Mouse (Mus musculus): ENCODE measurements around the gene Lat2. TPM values are rescaled to one million over a fixed set of nuclear protein-coding genes. Genes with fewer than 3 reads are reported as not detected.

Gene Lat2
- polyA plus RNA-seq, 1 experiment from 2014 or later, result 1.5 TPM

DNA sequence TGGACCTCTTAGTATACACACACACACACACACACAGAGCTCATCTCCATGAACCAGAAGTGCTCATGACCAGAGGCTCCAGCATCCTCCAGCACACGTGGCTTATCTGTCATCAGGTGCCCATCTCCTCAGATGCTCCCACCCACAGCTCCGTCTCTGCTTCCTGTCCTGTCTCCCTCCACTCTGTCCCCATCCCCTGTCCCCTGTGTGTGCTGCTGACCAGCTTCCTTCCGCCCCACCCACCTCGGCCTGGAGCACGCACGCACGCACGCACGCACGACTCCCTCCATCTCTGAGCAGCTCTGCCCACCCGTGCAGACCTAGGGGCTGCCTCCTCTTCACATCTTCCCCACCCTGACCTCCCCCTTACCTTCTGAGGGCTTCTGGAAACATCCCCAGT is 10.4 kb downstream of the Lat2 start:
- Histone ChIP-seq H3K9ac (no peak overlapping the region), H3K4me2 (replicated peaks) (no peak overlapping the region), H3K36me3 (replicated peaks; ENCODE audit: control insufficient read depth, insufficient read depth) (peaks cover 8% of the 10 kb centered on the region), H3K27ac (no peak overlapping the region), H3K27me3 (ENCODE audit: control insufficient read depth, insufficient read depth, low read length) (no peaks in the 10 kb centered on the region), H3K4me1 (replicated peaks; ENCODE audit: control insufficient read depth, insufficient read depth, low read length) (no peaks in the 10 kb centered on the region), H3K9me3 (ENCODE audit: control insufficient read depth, low read length) (no peaks in the 10 kb centered on the region), H3K4me3 (replicated peaks; ENCODE audit: low read length) (no peak overlapping the region)
- 93% methylated on average over 11 of the region's 11 CpGs for WGBS
- ATAC-seq (ENCODE audit: low FRiP score), result no peak
- no peak for DNase-seq (ENCODE audit: low spot score)

DNA sequence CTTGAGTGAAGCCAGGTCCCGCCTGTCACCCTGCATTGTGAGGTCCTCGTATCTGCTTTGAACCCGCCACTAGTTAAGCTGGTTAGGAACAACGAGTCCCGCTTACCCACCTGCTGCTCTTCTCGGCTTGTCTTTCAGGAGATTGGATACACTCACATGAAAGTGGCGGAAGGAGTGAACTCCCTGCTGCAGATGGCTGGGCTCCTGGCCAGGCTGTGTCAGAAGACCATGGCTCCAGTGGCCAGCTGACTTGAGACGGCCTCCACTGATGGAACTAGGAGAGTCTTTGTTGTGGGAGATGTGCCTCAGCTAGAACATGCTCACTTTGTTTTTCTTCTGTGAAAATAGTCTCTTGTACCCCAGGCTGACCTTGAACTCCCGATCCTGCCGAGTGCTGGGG is 17.1 kb downstream of the Lat2 start:
- ATAC-seq (ENCODE audit: low FRiP score) (no peak), DNase-seq (ENCODE audit: low spot score) (no peak)
- 83% methylated on average over 10 of the region's 10 CpGs for WGBS

DNA sequence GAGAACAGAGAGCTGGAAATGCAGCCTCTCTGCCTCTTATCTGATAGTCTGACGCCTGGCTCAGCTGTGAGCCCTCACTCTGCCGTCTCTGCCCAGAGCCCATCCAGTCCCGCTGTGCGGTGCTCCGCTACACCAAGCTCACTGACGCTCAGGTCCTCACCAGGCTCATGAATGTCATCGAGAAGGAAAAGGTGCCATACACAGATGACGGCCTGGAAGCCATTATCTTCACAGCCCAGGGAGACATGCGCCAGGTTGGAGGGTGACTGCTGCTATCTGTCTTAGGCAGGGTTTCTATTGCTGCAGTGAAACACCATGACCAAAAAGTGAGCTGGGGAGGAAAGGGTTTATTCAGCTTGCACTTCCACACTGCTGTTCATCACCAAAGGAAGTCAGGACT is 21.7 kb downstream of the Lat2 start:
- no peak for DNase-seq (ENCODE audit: low spot score)
- Histone ChIP-seq H3K9ac (no peak overlapping the region), H3K4me2 (replicated peaks) (no peak overlapping the region), H3K4me1 (replicated peaks; ENCODE audit: control insufficient read depth, insufficient read depth, low read length) (no peaks in the 10 kb centered on the region), H3K9me3 (ENCODE audit: control insufficient read depth, low read length) (no peaks in the 10 kb centered on the region), H3K27ac (no peak overlapping the region), H3K36me3 (replicated peaks; ENCODE audit: control insufficient read depth, insufficient read depth) (peaks cover 82% of the 10 kb centered on the region), H3K27me3 (ENCODE audit: control insufficient read depth, insufficient read depth, low read length) (no peaks in the 10 kb centered on the region), H3K4me3 (replicated peaks; ENCODE audit: low read length) (no peak overlapping the region)
- ATAC-seq (ENCODE audit: low FRiP score), result no peak
- WGBS, result 97% methylated on average over 9 of the region's 9 CpGs

More for the DNA sequence above, 17.1 kb downstream of the Lat2 start:
- H3K9me3 ChIP-seq (ENCODE audit: control insufficient read depth, low read length), result no peaks in the 10 kb centered on the region
- H3K27ac ChIP-seq, result no peak overlapping the region
- peaks cover 70% of the 10 kb centered on the region for H3K36me3 ChIP-seq (replicated peaks; ENCODE audit: control insufficient read depth, insufficient read depth)
- H3K4me1 ChIP-seq (replicated peaks; ENCODE audit: control insufficient read depth, insufficient read depth, low read length), result no peaks in the 10 kb centered on the region
- H3K4me2 ChIP-seq (replicated peaks), result no peak overlapping the region
- no peak overlapping the region for H3K4me3 ChIP-seq (replicated peaks; ENCODE audit: low read length)
- H3K27me3 ChIP-seq (ENCODE audit: control insufficient read depth, insufficient read depth, low read length), result no peaks in the 10 kb centered on the region
- no peak overlapping the region for H3K9ac ChIP-seq

DNA sequence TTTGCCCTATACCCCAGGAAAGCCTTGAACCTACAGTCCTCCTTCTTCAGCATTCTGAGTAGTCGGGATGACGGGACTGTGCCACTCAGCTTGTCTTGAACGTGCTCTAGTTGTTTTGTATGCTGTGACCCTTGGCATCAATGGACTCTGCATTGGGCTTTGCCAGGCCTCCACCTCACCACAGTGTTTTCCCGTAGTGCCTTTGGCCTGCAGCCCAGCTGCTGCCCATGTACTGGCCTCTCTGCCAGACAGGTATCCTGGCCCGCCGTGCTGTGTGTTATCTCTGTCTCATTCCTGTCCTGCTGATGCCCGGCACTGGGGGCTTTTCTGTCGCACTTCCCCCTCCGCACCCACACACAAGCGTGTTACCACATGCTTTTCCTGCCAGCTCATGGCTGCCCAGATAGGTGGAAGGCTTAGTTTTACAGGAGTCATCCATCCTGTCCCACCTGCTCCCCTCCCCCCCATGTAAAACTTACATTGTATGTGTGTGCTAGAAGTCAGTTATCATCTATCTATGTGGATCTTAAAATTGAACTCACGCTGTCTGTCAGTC is 22.7 kb downstream of the Lat2 start:
- DNase-seq (ENCODE audit: low spot score) (no peak), ATAC-seq (ENCODE audit: low FRiP score) (no peak)
- no peak overlapping the region for H3K4me3 ChIP-seq (replicated peaks; ENCODE audit: low read length)
- H3K36me3 ChIP-seq (replicated peaks; ENCODE audit: control insufficient read depth, insufficient read depth), result peaks cover 76% of the 10 kb centered on the region
- no peaks in the 10 kb centered on the region for H3K27me3 ChIP-seq (ENCODE audit: control insufficient read depth, insufficient read depth, low read length)
- no peaks in the 10 kb centered on the region for H3K9me3 ChIP-seq (ENCODE audit: control insufficient read depth, low read length)
- H3K27ac ChIP-seq, result no peak overlapping the region
- WGBS, result 91% methylated on average over 11 of the region's 11 CpGs
- H3K9ac ChIP-seq, result no peak overlapping the region
- H3K4me2 ChIP-seq (replicated peaks), result no peak overlapping the region
- H3K4me1 ChIP-seq (replicated peaks; ENCODE audit: control insufficient read depth, insufficient read depth, low read length), result no peaks in the 10 kb centered on the region

DNA sequence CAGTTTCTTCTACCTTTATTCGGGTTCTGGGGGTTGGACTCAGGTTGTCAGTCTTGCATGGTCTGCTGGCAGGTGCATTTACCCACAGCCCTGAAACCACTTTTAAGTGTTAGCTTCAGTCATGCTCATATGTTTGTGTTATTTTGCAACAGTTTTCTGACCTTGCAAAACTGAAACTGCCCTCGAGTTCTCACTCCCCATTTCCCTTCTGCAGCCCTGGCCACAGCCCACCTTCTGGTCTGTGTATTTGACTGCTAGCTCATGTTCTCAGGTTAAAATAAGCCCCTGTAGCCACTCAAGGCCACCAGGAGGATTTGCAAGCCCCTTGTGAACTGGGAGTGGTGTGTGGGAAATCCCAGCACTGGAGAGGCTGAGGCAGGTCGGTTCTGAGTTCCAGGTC is 24.9 kb downstream of the Lat2 start:
- Histone ChIP-seq H3K36me3 (replicated peaks; ENCODE audit: control insufficient read depth, insufficient read depth) (peaks cover 54% of the 10 kb centered on the region), H3K27me3 (ENCODE audit: control insufficient read depth, insufficient read depth, low read length) (no peaks in the 10 kb centered on the region), H3K9me3 (ENCODE audit: control insufficient read depth, low read length) (no peaks in the 10 kb centered on the region), H3K4me1 (replicated peaks; ENCODE audit: control insufficient read depth, insufficient read depth, low read length) (no peaks in the 10 kb centered on the region), H3K9ac (no peak overlapping the region), H3K27ac (no peak overlapping the region), H3K4me3 (replicated peaks; ENCODE audit: low read length) (no peak overlapping the region), H3K4me2 (replicated peaks) (no peak overlapping the region)
- DNase-seq (ENCODE audit: low spot score) (no peak), ATAC-seq (ENCODE audit: low FRiP score) (no peak)
- WGBS, result 95% methylated on average over 3 of the region's 3 CpGs

DNA sequence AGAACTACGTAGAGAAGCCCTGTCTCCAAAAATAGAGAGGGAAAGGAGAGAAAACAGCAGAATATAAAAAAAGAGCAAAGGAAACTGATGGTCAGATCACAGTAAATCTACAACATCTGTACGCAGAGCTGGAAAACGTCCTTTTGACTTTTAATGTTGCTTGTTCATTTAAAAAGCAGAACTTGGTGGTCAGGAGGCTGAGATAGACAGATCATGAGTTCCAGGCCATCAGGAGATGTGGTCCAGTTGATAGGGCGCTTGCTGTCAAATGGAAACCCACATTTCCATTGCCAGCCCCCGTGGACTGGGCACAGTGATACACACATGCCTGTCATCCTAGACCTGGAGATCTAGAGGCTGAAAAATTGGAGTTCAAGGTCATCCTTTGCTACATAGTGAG is 30.0 kb downstream of the Lat2 start:
- Histone ChIP-seq H3K4me2 (replicated peaks) (no peak overlapping the region), H3K9ac (no peak overlapping the region), H3K9me3 (ENCODE audit: control insufficient read depth, low read length) (no peaks in the 10 kb centered on the region), H3K27ac (no peak overlapping the region), H3K4me3 (replicated peaks; ENCODE audit: low read length) (no peak overlapping the region), H3K4me1 (replicated peaks; ENCODE audit: control insufficient read depth, insufficient read depth, low read length) (peaks cover 9% of the 10 kb centered on the region; the same call in 1 of the 2 replicates), H3K27me3 (ENCODE audit: control insufficient read depth, insufficient read depth, low read length) (no peaks in the 10 kb centered on the region), H3K36me3 (replicated peaks; ENCODE audit: control insufficient read depth, insufficient read depth) (peaks cover 5% of the 10 kb centered on the region; the same call in 1 of the 2 replicates)
- DNase-seq (ENCODE audit: low spot score) (no peak), ATAC-seq (ENCODE audit: low FRiP score) (no peak)
- 92% methylated on average over 5 of the region's 5 CpGs for WGBS

DNA sequence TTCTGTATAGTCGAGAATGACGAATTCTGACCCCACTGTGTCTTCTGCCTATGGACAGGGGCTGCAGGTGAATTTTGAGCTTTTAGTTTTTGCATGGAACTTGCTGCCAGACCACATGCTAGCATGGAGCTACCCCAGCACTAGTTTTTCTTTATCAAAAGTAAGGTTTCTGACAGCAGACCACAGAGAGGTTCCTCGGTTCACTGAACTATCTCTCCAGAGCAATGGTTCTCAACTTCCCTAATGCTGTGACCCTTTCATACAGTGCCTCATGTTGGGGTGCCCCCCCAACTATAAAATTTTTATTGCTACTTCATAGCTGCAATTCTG is 31.0 kb downstream of the Lat2 start:
- H3K9me3 ChIP-seq (ENCODE audit: control insufficient read depth, low read length), result no peaks in the 10 kb centered on the region
- no peak for DNase-seq (ENCODE audit: low spot score)
- H3K4me3 ChIP-seq (replicated peaks; ENCODE audit: low read length), result no peak overlapping the region
- H3K27ac ChIP-seq, result no peak overlapping the region
- peaks cover 4% of the 10 kb centered on the region; the same call in 1 of the 2 replicates for H3K36me3 ChIP-seq (replicated peaks; ENCODE audit: control insufficient read depth, insufficient read depth)
- H3K27me3 ChIP-seq (ENCODE audit: control insufficient read depth, insufficient read depth, low read length), result no peaks in the 10 kb centered on the region
- peaks cover 9% of the 10 kb centered on the region; the same call in 1 of the 2 replicates for H3K4me1 ChIP-seq (replicated peaks; ENCODE audit: control insufficient read depth, insufficient read depth, low read length)
- no peak overlapping the region for H3K4me2 ChIP-seq (replicated peaks)
- WGBS, result 78% methylated on average over 3 of the region's 3 CpGs
- ATAC-seq (ENCODE audit: low FRiP score), result no peak
- no peak overlapping the region for H3K9ac ChIP-seq

DNA sequence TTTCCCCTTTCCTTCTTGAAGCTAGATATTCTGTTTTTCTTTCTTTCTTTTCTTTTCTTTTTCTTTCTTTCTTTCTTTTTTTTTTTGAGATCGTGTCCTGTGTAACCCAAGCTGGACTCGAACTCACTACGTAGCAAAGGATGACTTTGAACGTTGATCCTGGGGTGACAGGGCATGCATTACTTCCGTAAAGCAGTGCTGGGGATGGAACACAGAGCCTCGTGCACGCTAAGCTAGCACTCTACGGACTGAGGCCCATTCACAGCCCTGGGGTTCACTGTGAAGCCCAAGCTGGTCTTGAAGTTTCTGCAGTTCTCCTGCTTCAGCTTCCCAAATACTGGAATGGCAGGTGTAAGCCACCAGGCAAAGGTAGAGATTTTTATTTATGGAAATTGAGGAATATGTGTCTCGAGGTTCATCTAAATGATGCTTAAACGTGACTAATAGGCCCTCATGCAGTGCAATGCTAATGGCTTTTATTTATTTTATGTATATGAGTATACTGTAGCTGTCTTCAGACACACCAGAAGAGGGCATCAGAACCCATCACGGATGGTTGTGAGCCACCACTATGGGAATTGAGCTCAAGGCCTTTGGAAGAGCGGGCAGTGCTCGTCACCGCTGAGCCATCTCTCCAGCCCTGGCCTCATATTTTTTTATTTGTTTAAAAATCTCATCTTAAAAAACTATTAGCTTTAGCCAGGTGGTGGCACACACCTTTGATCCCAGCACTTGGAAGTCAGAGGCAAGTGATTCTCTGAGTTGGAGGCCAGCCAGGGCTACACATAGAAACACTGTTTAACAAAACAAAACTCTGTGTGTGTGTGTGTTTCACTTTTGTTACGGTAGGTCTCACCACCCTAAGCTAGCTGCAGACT is 31.6 kb downstream of the Lat2 start:
- DNase-seq (ENCODE audit: low spot score), result no peak
- Histone ChIP-seq H3K9ac (peak overlapping the region; percentile 67), H3K4me2 (replicated peaks) (peak overlapping the region; percentile 76), H3K9me3 (ENCODE audit: control insufficient read depth, low read length) (no peaks in the 10 kb centered on the region), H3K4me1 (replicated peaks; ENCODE audit: control insufficient read depth, insufficient read depth, low read length) (peaks cover 9% of the 10 kb centered on the region; the same call in 1 of the 2 replicates), H3K4me3 (replicated peaks; ENCODE audit: low read length) (peak overlapping the region; percentile 65), H3K27me3 (ENCODE audit: control insufficient read depth, insufficient read depth, low read length) (no peaks in the 10 kb centered on the region), H3K27ac (no peak overlapping the region), H3K36me3 (replicated peaks; ENCODE audit: control insufficient read depth, insufficient read depth) (peaks cover 4% of the 10 kb centered on the region; the same call in 1 of the 2 replicates)
- 33% methylated on average over 15 of the region's 15 CpGs for WGBS
- no peak for ATAC-seq (ENCODE audit: low FRiP score)

DNA sequence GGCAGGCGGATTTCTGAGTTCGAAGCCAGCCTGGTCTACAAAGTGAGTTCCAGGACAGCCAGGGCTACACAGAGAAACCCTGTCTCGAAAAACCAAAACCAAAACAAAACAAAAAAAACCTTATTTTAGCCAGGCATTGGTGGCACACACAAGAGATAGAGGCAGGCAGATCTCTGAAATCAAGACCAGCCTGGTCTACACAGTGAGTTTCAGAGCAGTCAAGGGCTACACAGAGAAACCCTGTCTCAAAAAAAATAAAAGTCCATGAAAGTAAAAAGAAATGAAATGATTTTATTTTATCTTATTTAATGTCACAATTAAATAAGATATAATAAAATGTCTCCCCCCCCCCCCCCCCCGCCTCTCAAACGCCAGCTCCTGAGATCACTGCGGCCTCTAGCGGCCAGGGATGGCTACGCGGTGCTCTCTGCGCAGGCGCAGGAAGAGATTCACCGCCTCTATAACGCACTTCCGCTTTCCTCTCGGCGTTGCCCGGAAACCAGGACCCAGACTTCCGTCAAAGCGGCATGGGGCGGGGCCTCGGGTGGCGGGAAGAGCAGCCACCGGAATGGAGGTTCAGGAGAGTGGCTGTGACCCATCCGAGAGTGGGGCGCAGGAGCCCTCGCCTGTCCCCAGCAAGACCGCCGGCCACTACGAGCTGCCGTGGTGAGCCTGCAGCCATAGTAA is 32.5 kb downstream of the Lat2 start:
- Histone ChIP-seq H3K4me3 (replicated peaks; ENCODE audit: low read length) (peak overlapping the region; percentile 65), H3K9ac (peak overlapping the region; percentile 67), H3K27me3 (ENCODE audit: control insufficient read depth, insufficient read depth, low read length) (no peaks in the 10 kb centered on the region), H3K4me2 (replicated peaks) (peak overlapping the region; percentile 76), H3K9me3 (ENCODE audit: control insufficient read depth, low read length) (no peaks in the 10 kb centered on the region), H3K4me1 (replicated peaks; ENCODE audit: control insufficient read depth, insufficient read depth, low read length) (peaks cover 9% of the 10 kb centered on the region; the same call in 1 of the 2 replicates), H3K27ac (no peak overlapping the region), H3K36me3 (replicated peaks; ENCODE audit: control insufficient read depth, insufficient read depth) (peaks cover 2% of the 10 kb centered on the region; the same call in 1 of the 2 replicates)
- 7% methylated on average over 29 of the region's 30 CpGs for WGBS
- DNase-seq (ENCODE audit: low spot score), result peak; percentile 98
- peak; percentile 96 for ATAC-seq (ENCODE audit: low FRiP score)

All from hindbrain, embryonic 14.5 days (tissue).